Mouse (Mus musculus) liver, embryonic 15.5 days (tissue): ENCODE results near the gene Hemgn. TPM values are rescaled to one million over a fixed set of nuclear protein-coding genes. Genes with fewer than 3 reads are reported as not detected.

Experiments used
- ATAC-seq: fragments of 200-750 bp; cut with Nextera tagmentation; 2 replicates; pipeline ENCODE4 v1.8.0; 2017; ENCODE audit warnings: moderate number of reproducible peaks, mild to moderate bottlenecking, moderate library complexity; ENCODE audit not compliant: insufficient read depth
- H3K27ac ChIP-seq: fragments of 300-500 bp; sonication (generic); replicated peaks from 2 replicates; pipeline ENCODE4 v1.5.1; 2015; ENCODE audit warnings: mild to moderate bottlenecking, inconsistent platforms
- H3K27me3 ChIP-seq: fragments of 300-500 bp; sonication (generic); 2 replicates; pipeline ENCODE4 v1.6.1; 2015; ENCODE audit warnings: mild to moderate bottlenecking, inconsistent platforms
- H3K36me3 ChIP-seq: fragments of 300-500 bp; sonication (generic); replicated peaks from 2 replicates; pipeline ENCODE4 v1.6.1; 2015; ENCODE audit warnings: moderate library complexity, mild to moderate bottlenecking, inconsistent platforms
- H3K4me1 ChIP-seq: fragments of 300-500 bp; sonication (generic); replicated peaks from 2 replicates; pipeline ENCODE4 v1.6.1; 2015; ENCODE audit warnings: inconsistent platforms
- H3K4me2 ChIP-seq: fragments of 300-500 bp; sonication (generic); 2 replicates; pipeline ENCODE4 v1.6.1; 2015; ENCODE audit warnings: moderate library complexity, mild to moderate bottlenecking, inconsistent platforms
- H3K4me3 ChIP-seq: fragments of 300-500 bp; sonication (generic); replicated peaks from 2 replicates; pipeline ENCODE4 v1.5.1; 2015; ENCODE audit warnings: mild to moderate bottlenecking, inconsistent platforms
- H3K9ac ChIP-seq: fragments of 300-500 bp; sonication (generic); 2 replicates; pipeline ENCODE4 v1.6.1; 2015; ENCODE audit warnings: moderate library complexity, mild to moderate bottlenecking, inconsistent platforms
- H3K9me3 ChIP-seq: fragments of 300-500 bp; sonication (generic); replicated peaks from 2 replicates; pipeline ENCODE4 v1.6.1; 2016; ENCODE audit warnings: inconsistent platforms
- WGBS: fragments of 180-500 bp; shearing (Covaris S2); methylation state at CpG from one replicate; pipeline ENCODE4 v1.1.7; 2015; ENCODE audit warnings: mixed read lengths; ENCODE audit not compliant: insufficient replicate concordance; 5-methylcytosine and 5-hydroxymethylcytosine counted together
- polyA plus RNA-seq: library from polyadenylated mRNA; unstranded; fragments of >200 nt; fragmentation: Nextera tagmentation; extraction: Ambion mirVana; gene quantifications from 2 replicates; pipeline ENCODE4 v1.2.1, GENCODE M21; 2015

The Hemgn gene
- polyA plus RNA-seq, 1 experiment from 2014 or later: 388 TPM

GRCm38 (mm10) chr4:46353045-46353444 is 60.3 kb downstream of the Hemgn start:
- WGBS: 15% methylated on average over 10 of the region's 10 CpGs

GRCm38 (mm10) chr4:46349530-46349929 is 63.8 kb downstream of the Hemgn start:
- Histone ChIP-seq H3K36me3 (no peaks in the 10 kb centered on the region), H3K4me1 (peaks cover 6% of the 10 kb centered on the region), H3K4me3 (no peak overlapping the region), H3K27ac (no peak overlapping the region), H3K9ac (no peak overlapping the region), H3K4me2 (no peak overlapping the region), H3K27me3 (peaks cover 96% of the 10 kb centered on the region), H3K9me3 (no peaks in the 10 kb centered on the region)
- no peak for ATAC-seq
- 35% methylated on average over 5 of the region's 5 CpGs for WGBS

More at GRCm38 (mm10) chr4:46353045-46353444, 60.3 kb downstream of the Hemgn start:
- Histone ChIP-seq H3K4me2 (no peak overlapping the region), H3K9ac (no peak overlapping the region), H3K27me3 (peaks cover 83% of the 10 kb centered on the region), H3K36me3 (no peaks in the 10 kb centered on the region), H3K27ac (no peak overlapping the region), H3K4me1 (no peaks in the 10 kb centered on the region), H3K4me3 (no peak overlapping the region), H3K9me3 (no peaks in the 10 kb centered on the region)
- no peak for ATAC-seq

- no peak for ATAC-seq
These were observed 64.4 kb downstream of the Hemgn start for GRCm38 (mm10) chr4:46348897-46349296.

GRCm38 (mm10) chr4:46347580-46348515 is 65.5 kb downstream of the Hemgn start:
- 3% methylated on average over 41 of the region's 41 CpGs for WGBS
- Histone ChIP-seq H3K4me1 (peaks cover 12% of the 10 kb centered on the region), H3K27me3 (peaks cover 100% of the 10 kb centered on the region), H3K9me3 (no peaks in the 10 kb centered on the region), H3K27ac (no peak overlapping the region), H3K4me2 (no peak overlapping the region), H3K9ac (no peak overlapping the region), H3K4me3 (no peak overlapping the region), H3K36me3 (no peaks in the 10 kb centered on the region)
- no peak for ATAC-seq

More at GRCm38 (mm10) chr4:46348897-46349296, 64.4 kb downstream of the Hemgn start:
- H3K27ac ChIP-seq: no peak overlapping the region
- H3K27me3 ChIP-seq: peaks cover 100% of the 10 kb centered on the region
- no peaks in the 10 kb centered on the region for H3K36me3 ChIP-seq
- H3K9me3 ChIP-seq: no peaks in the 10 kb centered on the region
- 23% methylated on average over 9 of the region's 9 CpGs for WGBS
- no peak overlapping the region for H3K4me3 ChIP-seq
- H3K4me1 ChIP-seq: peaks cover 12% of the 10 kb centered on the region
- H3K9ac ChIP-seq: no peak overlapping the region
- no peak overlapping the region for H3K4me2 ChIP-seq

- WGBS: 9% methylated on average over 4 of the region's 4 CpGs
- H3K27me3 ChIP-seq: peaks cover 100% of the 10 kb centered on the region
These were observed 66.2 kb downstream of the Hemgn start for GRCm38 (mm10) chr4:46347141-46347540.

GRCm38 (mm10) chr4:46346221-46346620 is 67.1 kb downstream of the Hemgn start:
- no peak overlapping the region for H3K4me2 ChIP-seq
- no peak overlapping the region for H3K27ac ChIP-seq
- ATAC-seq: no peak
- no peak overlapping the region for H3K4me3 ChIP-seq
- 20% methylated on average over 6 of the region's 6 CpGs for whole genome bisulfite sequencing
- peaks cover 100% of the 10 kb centered on the region for H3K27me3 ChIP-seq
- no peaks in the 10 kb centered on the region for H3K9me3 ChIP-seq
- H3K36me3 ChIP-seq: no peaks in the 10 kb centered on the region
- H3K4me1 ChIP-seq: peaks cover 12% of the 10 kb centered on the region
- no peak overlapping the region for H3K9ac ChIP-seq

More at GRCm38 (mm10) chr4:46347141-46347540, 66.2 kb downstream of the Hemgn start:
- H3K27ac ChIP-seq: no peak overlapping the region
- no peak overlapping the region for H3K9ac ChIP-seq
- H3K9me3 ChIP-seq: no peaks in the 10 kb centered on the region
- no peaks in the 10 kb centered on the region for H3K36me3 ChIP-seq
- peaks cover 12% of the 10 kb centered on the region for H3K4me1 ChIP-seq
- no peak overlapping the region for H3K4me2 ChIP-seq
- no peak overlapping the region for H3K4me3 ChIP-seq
- no peak for ATAC-seq

GRCm38 (mm10) chr4:46345773-46346100 is 67.6 kb downstream of the Hemgn start:
- H3K36me3 ChIP-seq: no peaks in the 10 kb centered on the region
- no peak overlapping the region for H3K27ac ChIP-seq
- peaks cover 12% of the 10 kb centered on the region for H3K4me1 ChIP-seq
- 20% methylated on average over 3 of the region's 3 CpGs for WGBS
- H3K9me3 ChIP-seq: no peaks in the 10 kb centered on the region
- H3K4me3 ChIP-seq: no peak overlapping the region
- peaks cover 100% of the 10 kb centered on the region for H3K27me3 ChIP-seq
- ATAC-seq: no peak
- no peak overlapping the region for H3K4me2 ChIP-seq
- H3K9ac ChIP-seq: no peak overlapping the region

GRCm38 (mm10) chr4:46345056-46345772 is 68.1 kb downstream of the Hemgn start:
- Histone ChIP-seq H3K27me3 (peaks cover 100% of the 10 kb centered on the region), H3K9me3 (no peaks in the 10 kb centered on the region), H3K4me2 (peak overlapping the region; percentile 49; the same call in 1 of the 2 replicates), H3K36me3 (no peaks in the 10 kb centered on the region), H3K9ac (no peak overlapping the region), H3K27ac (no peak overlapping the region), H3K4me1 (peaks cover 12% of the 10 kb centered on the region), H3K4me3 (peak overlapping the region; percentile 39; the same call in 1 of the 2 replicates)
- ATAC-seq: no peak
- WGBS: 5% methylated on average over 67 of the region's 67 CpGs

GRCm38 (mm10) chr4:46344288-46344687 is 69.0 kb downstream of the Hemgn start:
- H3K4me1 ChIP-seq: peaks cover 12% of the 10 kb centered on the region
- H3K27me3 ChIP-seq: peaks cover 100% of the 10 kb centered on the region
- H3K9me3 ChIP-seq: no peaks in the 10 kb centered on the region
- no peak for ATAC-seq
- H3K4me3 ChIP-seq: peak overlapping the region; percentile 39
- H3K27ac ChIP-seq: no peak overlapping the region
- peak overlapping the region; percentile 49 for H3K4me2 ChIP-seq
- WGBS: under 1% methylated on average over 51 of the region's 51 CpGs
- no peak overlapping the region for H3K9ac ChIP-seq
- H3K36me3 ChIP-seq: no peaks in the 10 kb centered on the region
